Mouse (Mus musculus): ENCODE measurements around the gene Igbp1b. TPM values are rescaled to one million over a fixed set of nuclear protein-coding genes. Genes with fewer than 3 reads are reported as not detected.

Igbp1b gene
- not detected for total RNA-seq (2021)

GRCm38 (mm10) chr6:138658516-138658915 lies at the start of gene Igbp1b:
Igbp1b (minus strand) TSS chr6:138658544.
- DNase-seq: no peak

DNA sequence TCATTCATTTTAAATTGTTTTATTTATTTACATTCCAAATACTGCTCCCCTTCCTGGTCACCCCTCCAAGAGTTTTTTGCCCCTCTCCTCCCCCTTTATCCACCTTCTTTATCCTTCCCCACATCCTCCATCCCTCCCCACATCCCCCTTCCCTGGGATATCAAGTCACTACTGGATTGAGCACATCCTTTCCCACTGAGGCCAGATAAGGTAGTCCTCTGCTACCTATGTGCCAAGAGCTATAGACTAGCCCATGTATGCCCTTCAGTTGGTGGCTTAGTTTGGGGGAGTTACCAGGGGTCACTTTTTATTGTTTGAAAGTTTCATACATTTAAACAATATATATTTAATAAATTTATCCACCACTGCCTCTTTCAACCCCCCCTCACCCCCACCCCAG lies 24.6 kb upstream of the Igbp1b start:
- intact Hi-C loops (cut with DNase I): no loop called here
- DNase-seq: no peak

More at GRCm38 (mm10) chr6:138658516-138658915, at the start of gene Igbp1b:
- intact Hi-C loops (cut with DNase I): no loop called here

DNA sequence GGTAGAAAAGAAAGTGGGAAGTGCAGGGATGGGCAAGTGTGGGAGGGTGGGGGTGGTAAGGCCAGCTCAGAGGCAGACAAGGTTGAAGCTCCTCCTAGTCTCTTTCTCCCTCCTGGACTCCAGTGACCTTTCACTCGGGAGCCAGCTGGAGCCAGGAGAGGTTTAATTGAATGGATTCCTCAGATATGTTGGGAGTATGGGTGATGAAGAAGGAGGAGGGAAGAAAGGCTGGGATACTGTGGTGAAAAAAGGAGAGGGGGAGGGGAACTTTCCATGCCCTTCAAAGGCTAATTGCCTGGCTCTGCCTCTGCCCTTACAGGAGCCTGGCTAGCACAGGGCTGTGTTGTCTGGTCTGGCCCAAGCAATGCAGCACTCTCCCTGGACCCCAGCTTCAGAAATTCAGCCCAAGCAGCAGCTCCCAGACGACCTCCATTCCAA lies 14.4 kb upstream of the Igbp1b start:
- intact Hi-C loops (cut with DNase I): no loop called here
- DNase-seq: no peak

- intact Hi-C loops (cut with DNase I): no loop called here
- DNase-seq: no peak
These were observed 7.1 kb upstream of the Igbp1b start for GRCm38 (mm10) chr6:138665416-138665815.

DNA sequence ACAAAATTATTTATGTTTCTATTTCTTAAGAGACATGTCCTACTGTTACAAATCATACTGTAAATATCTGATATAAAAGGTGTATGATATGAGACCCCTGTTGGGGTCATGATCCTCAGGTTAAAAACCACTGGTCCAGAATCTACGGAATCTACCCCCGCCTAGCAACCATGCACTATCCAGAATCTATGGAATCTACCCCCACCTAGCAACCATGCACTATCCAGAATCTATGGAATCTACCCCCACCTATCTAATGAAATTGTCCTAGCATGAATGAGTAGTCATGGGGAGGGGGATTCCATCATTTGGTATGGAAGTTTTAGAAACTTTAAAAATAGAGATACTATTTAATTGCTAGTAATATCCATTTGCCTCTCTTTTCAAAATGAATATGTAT lies 12.7 kb downstream of the Igbp1b start:
- no peak for DNase-seq
- intact Hi-C loops (cut with DNase I): no loop called here

DNA sequence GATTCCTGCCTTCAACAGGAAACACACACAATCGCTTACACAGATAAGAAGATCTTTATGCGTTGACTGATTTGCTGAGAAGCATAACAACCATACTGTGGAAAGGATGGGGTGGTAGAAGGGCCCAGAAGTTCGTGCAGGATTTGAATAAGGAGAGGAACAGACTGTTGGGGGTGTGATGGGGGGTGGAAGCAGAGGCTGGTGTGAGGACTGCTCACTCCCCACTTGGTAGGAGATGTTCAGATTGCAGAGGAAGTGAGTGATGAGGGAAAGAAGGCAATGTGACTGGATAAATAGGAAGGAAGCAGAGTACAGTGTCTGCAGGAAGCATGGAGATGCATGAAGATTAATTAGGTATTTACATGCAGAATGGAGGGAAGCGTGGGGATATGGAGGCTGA lies 19.0 kb downstream of the Igbp1b start:
- DNase-seq: no peak
- intact Hi-C loops (cut with DNase I): no loop called here

- intact Hi-C loops (cut with DNase I): no loop called here
- DNase-seq: no peak
These were observed 37.6 kb downstream of the Igbp1b start for GRCm38 (mm10) chr6:138620786-138621185.

DNA sequence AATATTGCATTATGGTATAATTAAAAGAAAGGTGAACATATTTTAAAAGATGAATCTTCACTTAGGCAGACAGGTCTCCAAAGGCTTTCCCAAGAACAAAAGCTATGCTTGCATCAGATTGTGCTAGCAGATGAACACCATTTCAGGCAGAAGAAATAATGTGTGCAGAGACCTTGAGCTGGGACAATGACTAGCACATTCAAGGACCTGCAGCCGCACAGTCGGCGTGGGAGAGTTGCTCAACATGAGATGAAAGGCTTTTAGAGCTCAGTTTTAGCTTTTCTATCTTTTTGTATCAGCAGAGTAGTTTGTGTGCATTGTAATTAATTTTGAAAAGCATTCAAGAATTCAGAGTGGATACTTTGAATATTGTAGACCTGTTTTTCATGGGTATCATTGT lies 39.9 kb downstream of the Igbp1b start:
- DNase-seq: no peak
- intact Hi-C loops (cut with DNase I): no loop called here

Other genes starting within 250 kb of the Igbp1b start
- gene Lmo3, start 76.6 kb downstream of the Igbp1b start, total RNA-seq (2021): under 1 TPM; 0.17 to 0.50 TPM